Mouse (Mus musculus) liver, embryonic 14 days (tissue): Measurements from ENCODE around the gene Mgat1. TPM values are rescaled to one million over a fixed set of nuclear protein-coding genes. Genes with fewer than 3 reads are reported as not detected.

ENCODE experiments used
- polyA plus RNA-seq: library from polyadenylated mRNA; depleted of rRNA; stranded (reverse); fragments of >200 nt; gene quantifications from 2 replicates; pipeline ENCODE4 v1.2.3, GENCODE M21; 2012; rRNA removed

The Mgat1 gene
- 22.4 and 25.0 TPM in 2 replicates for polyA plus RNA-seq

GRCm38 (mm10) chr11:49243727-49244594, at the start of gene Mgat1:
Mgat1 (plus strand) TSS chr11:49244191.

DNA sequence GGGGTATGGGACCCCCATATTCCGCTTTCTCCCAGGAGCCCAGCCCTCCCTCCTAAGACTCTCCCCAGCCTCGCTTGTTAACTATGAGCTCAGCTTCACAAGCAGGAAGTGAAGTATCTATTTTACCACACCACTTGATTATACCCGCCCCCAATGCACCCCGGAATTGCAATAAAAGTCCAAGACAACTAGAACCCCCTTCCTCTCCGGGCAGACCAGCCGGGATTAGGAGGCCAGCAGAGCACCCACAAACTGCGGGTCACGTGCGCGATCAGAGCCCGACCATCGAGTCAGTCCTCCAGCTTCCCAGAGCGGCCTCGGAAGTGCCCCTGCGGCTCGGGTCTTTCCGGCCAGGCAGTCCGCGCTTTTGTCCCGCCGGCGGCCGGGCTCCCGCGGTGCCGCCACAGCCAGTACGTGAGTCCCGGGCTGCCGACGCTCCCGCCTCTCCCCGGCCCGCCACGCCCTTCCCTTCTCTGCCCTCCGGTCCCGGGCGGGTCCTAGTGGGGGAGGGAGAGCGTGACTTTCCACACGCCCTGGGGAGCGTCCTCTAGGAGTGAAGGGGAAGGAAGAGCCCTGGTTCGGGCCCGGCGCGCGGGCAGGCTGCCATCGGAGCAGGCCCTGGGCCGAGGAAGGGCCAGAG, 40.7 kb upstream of the Mgat1 start, which contains the start of gene Zfp62:
TSS of gene Zfp62 (plus strand) at position 164 of the 640 bp plus-strand sequence.

DNA sequence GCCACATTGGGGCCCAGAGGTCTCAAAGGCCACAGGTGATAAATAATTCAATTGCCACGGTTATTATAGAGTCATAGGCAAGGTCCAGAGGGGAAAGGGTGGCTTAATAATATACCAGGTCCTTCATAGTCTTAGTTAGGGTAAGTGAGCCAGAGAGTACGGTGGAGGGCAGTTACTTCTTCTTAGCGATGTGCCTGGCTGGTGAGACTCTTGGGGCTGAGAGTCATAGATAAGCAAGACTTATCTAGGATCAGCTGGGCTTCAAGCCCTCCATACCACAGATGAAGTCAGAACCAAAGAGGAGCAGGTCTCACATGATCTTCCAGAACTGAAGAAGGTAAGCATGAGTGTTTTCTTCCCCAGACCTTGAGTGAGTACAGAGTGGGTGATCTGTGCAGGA, 34.2 kb downstream of the Mgat1 start, which contains the start of gene Olfr1393:
TSS of gene Olfr1393 (plus strand) at position 83 of the 400 bp plus-strand sequence.

DNA sequence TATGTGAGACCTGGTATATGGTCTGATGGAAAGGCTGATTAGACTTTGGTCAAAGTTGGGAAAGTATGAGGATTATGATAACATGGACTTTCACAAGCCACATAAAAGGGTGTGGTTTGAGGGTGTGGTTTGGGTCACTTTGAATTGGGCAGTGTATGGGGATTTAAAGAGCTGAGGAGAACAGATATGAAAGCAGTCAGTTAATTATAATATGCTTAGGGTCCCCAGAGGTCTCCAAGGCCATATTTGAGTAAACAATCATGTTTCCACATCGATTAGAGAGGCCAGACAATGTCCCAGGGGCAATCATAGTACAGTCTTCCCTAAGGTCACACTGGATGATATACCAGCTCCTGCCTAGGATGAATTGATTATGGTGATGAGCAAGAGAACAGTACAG, 41.0 kb downstream of the Mgat1 start, which contains the start of gene Olfr1392:
TSS of gene Olfr1392 (plus strand) at position 301 of the 400 bp plus-strand sequence.

DNA sequence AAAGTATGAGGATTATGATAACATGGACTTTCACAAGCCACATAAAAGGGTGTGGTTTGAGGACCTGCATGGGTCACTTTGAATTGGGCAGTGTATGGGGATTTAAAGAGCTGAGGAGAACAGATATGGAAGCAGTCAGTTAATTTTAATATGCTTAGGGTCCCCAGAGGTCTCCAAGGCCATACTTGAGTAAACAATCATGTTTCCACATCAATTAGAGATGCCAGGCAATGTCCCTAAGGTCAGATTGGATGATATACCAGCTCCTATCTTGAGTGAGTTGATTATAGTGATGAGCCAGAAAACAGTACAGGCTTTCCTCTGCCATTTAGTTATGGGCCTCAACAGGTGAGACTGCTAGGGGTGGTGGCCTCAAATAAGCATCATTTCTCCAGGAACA, 60.5 kb downstream of the Mgat1 start, which contains the start of gene Olfr10:
TSS of gene Olfr10 (plus strand) at position 301 of the 400 bp plus-strand sequence.

Other genes with a start within 250 kb of the Mgat1 start
- gene 9930111J21Rik2, start 192.9 kb upstream of the Mgat1 start, polyA plus RNA-seq, result 0.64 and 0.95 TPM in 2 replicates
- gene Tgtp2, start 180.0 kb upstream of the Mgat1 start, polyA plus RNA-seq, result 0.33 and 0.53 TPM in 2 replicates
- 3.7 and 4.6 TPM in 2 replicates for gene Ifi47, start 167.6 kb upstream of the Mgat1 start, polyA plus RNA-seq
- gene Olfr1396, start 129.3 kb upstream of the Mgat1 start, polyA plus RNA-seq, result 0.02 TPM in 1 of 2 replicates, not detected in the other
- gene Olfr1395, start 101.9 kb upstream of the Mgat1 start, polyA plus RNA-seq, result not detected in 2 replicates
- not detected in 2 replicates for gene Olfr1394, start 89.8 kb upstream of the Mgat1 start, polyA plus RNA-seq
- gene Btnl9, start 57.0 kb upstream of the Mgat1 start, polyA plus RNA-seq, result 0.63 and 0.68 TPM in 2 replicates
- 5.8 and 6.9 TPM in 2 replicates for gene Zfp62, start 40.9 kb upstream of the Mgat1 start, polyA plus RNA-seq
- gene Olfr1393, start 34.1 kb downstream of the Mgat1 start, polyA plus RNA-seq, result 0.05 TPM in 2 replicates
- gene Olfr1392, start 41.1 kb downstream of the Mgat1 start, polyA plus RNA-seq, result 0.01 TPM in 2 replicates
- not detected in 2 replicates for gene Olfr10, start 60.5 kb downstream of the Mgat1 start, polyA plus RNA-seq
- gene Olfr1391, start 78.6 kb downstream of the Mgat1 start, polyA plus RNA-seq, result not detected in 2 replicates
- gene Olfr1390, start 91.0 kb downstream of the Mgat1 start, polyA plus RNA-seq, result not detected in 2 replicates
- not detected in 2 replicates for gene Olfr1389, start 178.9 kb downstream of the Mgat1 start, polyA plus RNA-seq
- gene Olfr1388, start 192.4 kb downstream of the Mgat1 start, polyA plus RNA-seq, result 0.14 TPM in 2 replicates
- gene Olfr1387, start 211.2 kb downstream of the Mgat1 start, polyA plus RNA-seq, result not detected in 2 replicates
- not detected in 2 replicates for gene Olfr1386, start 220.9 kb downstream of the Mgat1 start, polyA plus RNA-seq
- gene Olfr1385, start 244.9 kb downstream of the Mgat1 start, polyA plus RNA-seq, result not detected in 2 replicates